Mouse (Mus musculus) inflammation-experienced regulatory T-cells (primary cell): ENCODE measurements around the gene Crym. TPM values are rescaled to one million over a fixed set of nuclear protein-coding genes. Genes with fewer than 3 reads are reported as not detected.

Experiments used
- polyA plus RNA-seq, 2 experiments: library from polyadenylated mRNA; unstranded; fragments of 100-300 nt; shearing (Covaris generic); gene quantifications; one replicate each; pipeline ENCODE4 v1.2.1; 2017

Crym gene
- polyA plus RNA-seq, result under 1 TPM; 0.11 to 0.26 TPM

GRCm38 (mm10) chr7:120201771-120202170 is at the start of gene Crym:
Crym (minus strand) TSS chr7:120202111.

GRCm38 (mm10) chr7:120203789-120204188 is 1.9 kb upstream of the Crym start, which contains the start of gene Abca14:
Abca14 (plus strand) TSS chr7:120203961.

DNA sequence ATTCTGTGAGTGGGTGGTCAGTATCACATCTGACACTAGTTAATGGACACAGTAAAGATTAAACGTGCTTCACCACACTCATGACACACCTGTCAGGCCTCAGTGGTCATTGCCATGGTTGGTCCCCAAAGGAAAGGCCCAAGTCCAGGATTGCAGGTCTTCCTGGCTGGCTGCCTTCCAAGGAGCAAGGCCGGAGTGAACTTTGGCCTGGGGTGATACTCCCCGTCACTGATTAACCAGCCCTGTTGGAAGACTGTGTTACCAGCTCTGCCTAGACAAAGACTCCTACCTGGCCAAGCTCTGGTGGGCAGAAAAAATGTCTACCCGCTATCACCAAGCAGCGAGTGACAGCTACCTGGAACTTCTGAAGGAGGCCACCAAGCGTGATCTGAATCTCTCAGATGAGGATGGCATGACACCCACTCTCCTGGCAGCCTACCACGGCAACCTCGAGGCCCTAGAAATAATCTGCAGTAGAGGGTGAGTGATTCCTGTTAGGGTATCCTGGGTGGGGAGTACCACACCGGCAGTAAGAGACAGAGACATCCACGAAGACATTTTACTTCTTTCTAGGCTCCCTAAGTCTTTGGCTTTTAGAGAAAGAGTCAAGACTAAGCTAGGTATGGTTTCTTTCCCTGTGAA is 28.2 kb downstream of the Crym start, which contains the start of gene Anks4b:
TSS of gene Anks4b (plus strand) at position 256 of the 642 bp plus-strand sequence.

DNA sequence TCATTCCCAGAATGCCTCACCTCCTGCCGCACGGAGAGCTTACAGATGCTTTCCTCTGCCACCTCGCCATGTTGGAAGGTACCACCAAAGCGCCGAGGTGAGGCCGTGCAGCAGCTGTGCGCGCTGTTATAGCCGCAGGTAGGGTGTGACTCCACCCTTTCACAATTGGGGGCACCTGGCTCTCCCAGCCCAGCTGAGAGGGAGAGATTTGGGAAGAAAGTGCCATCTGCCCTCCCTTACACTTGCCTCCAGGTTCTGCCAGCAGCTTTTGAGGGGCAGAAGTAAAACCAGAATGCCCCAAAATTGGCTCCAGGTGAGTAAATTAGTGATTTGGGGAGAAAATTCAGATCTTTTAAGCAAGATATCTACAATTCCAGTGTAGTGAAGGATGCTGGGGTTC is 56.7 kb downstream of the Crym start, which contains the start of gene Zp2:
TSS of gene Zp2 (minus strand) at position 101 of the 400 bp plus-strand sequence.

Other genes starting within 250 kb of the Crym start
- 1 to 10 TPM in 1 of 2 experiments, under 1 TPM in 1; 0.34 to 1.4 TPM for gene Dnah3, start 106.8 kb downstream of the Crym start, polyA plus RNA-seq
- gene Tmem159, start 99.8 kb downstream of the Crym start, polyA plus RNA-seq, result 10 to 100 TPM in 1 of 2 experiments, 1 to 10 TPM in 1; 9.1 to 15.1 TPM
- gene Zp2, start 56.8 kb downstream of the Crym start, polyA plus RNA-seq, result under 1 TPM in 1 of 2 experiments, not detected in 1; 0.27 TPM
- gene Anks4b, start 28.3 kb downstream of the Crym start, polyA plus RNA-seq, result not detected
- gene Abca14, start 1.9 kb upstream of the Crym start, polyA plus RNA-seq, result 1 to 10 TPM in 1 of 2 experiments, not detected in 1; 1.1 TPM
- gene Abca15, start 126.6 kb upstream of the Crym start, polyA plus RNA-seq, result under 1 TPM; 0.12 to 0.17 TPM
- gene Abca16, start 207.5 kb upstream of the Crym start, polyA plus RNA-seq, result under 1 TPM; 0.02 to 0.07 TPM